Mouse (Mus musculus) gastrocnemius, postnatal 25 days (tissue): Measurements from ENCODE around the gene Yap1. TPM values are rescaled to one million over a fixed set of nuclear protein-coding genes. Genes with fewer than 3 reads are reported as not detected.
"Not testable (repeated sequence)": the region's sequence is repeated elsewhere in the genome, so short reads cannot be mapped to it uniquely, and the experiment has no call there.

ENCODE experiments used
- DNase-seq: peaks from one replicate; pipeline ENCODE4 v3.0.0; 2022
- total RNA-seq, 2 experiments: library from RNA; stranded (reverse); gene quantifications; 1 replicate in 1 of 2; 2 replicates in 1 of 2; pipeline ENCODE4 v1.2.3; 2021

The Yap1 gene
- total RNA-seq, 2 experiments from 2014 or later = 38.2 to 43.3 TPM

- peak; percentile 40 for DNase-seq
These were observed 89.9 kb downstream of the Yap1 start for GRCm38 (mm10) chr9:7914487-7914886.

GRCm38 (mm10) chr9:7913953-7914352, 90.4 kb downstream of the Yap1 start:
- DNase-seq = no peak

GRCm38 (mm10) chr9:7907351-7907985, 96.9 kb downstream of the Yap1 start:
- no peak for DNase-seq

- no peak for DNase-seq
These were observed 97.8 kb downstream of the Yap1 start for GRCm38 (mm10) chr9:7906564-7906963.

GRCm38 (mm10) chr9:7903825-7904224, 100.6 kb downstream of the Yap1 start:
- no peak for DNase-seq

- no peak for DNase-seq
These were observed 101.1 kb downstream of the Yap1 start for GRCm38 (mm10) chr9:7903262-7903661.

- DNase-seq = no peak
These were observed 102.1 kb downstream of the Yap1 start for GRCm38 (mm10) chr9:7902311-7902710.

GRCm38 (mm10) chr9:7900965-7901364, 103.4 kb downstream of the Yap1 start:
- DNase-seq = no peak

- peak; percentile 34 for DNase-seq
These were observed 106.9 kb downstream of the Yap1 start for GRCm38 (mm10) chr9:7897502-7897901.

GRCm38 (mm10) chr9:7891796-7892195, 112.6 kb downstream of the Yap1 start:
- DNase-seq = not testable (repeated sequence)

GRCm38 (mm10) chr9:7891177-7891576, 113.2 kb downstream of the Yap1 start:
- no peak for DNase-seq

GRCm38 (mm10) chr9:7884346-7884745, 120.0 kb downstream of the Yap1 start:
- no peak for DNase-seq

- DNase-seq = no peak
These were observed 122.0 kb downstream of the Yap1 start for GRCm38 (mm10) chr9:7882304-7882865.

Other genes with a start within 250 kb of the Yap1 start
- gene Tmem123, start 240.6 kb downstream of the Yap1 start, total RNA-seq = 10 to 100 TPM; 18.6 to 19.6 TPM
- gene Birc2, start 167.5 kb downstream of the Yap1 start, total RNA-seq = 10 to 100 TPM; 15.6 to 18.4 TPM
- 1 to 10 TPM; 6.5 to 6.6 TPM for gene Birc3, start 131.4 kb downstream of the Yap1 start, total RNA-seq
- under 1 TPM; 0.40 to 0.51 TPM for gene Cfap300, start 38.2 kb upstream of the Yap1 start, total RNA-seq
- under 1 TPM; 0.40 to 0.67 TPM for gene Cep126, start 129.7 kb upstream of the Yap1 start, total RNA-seq